Mouse (Mus musculus): ENCODE measurements around the gene Map4k5. TPM values are rescaled to one million over a fixed set of nuclear protein-coding genes. Genes with fewer than 3 reads are reported as not detected.
A peak's percentile ranks its signal among the peaks of the same experiment; 100 is the strongest.

The Map4k5 gene
- polyA plus RNA-seq, 1 experiment = 5.6 TPM

- no peak for TF ChIP-seq POLR2A (IDR thresholded peaks at IDR 0.05; ENCODE audit: control insufficient read depth, low read depth, low read length)
- TF ChIP-seq CTCF (IDR thresholded peaks at IDR 0.05; ENCODE audit: control insufficient read depth, insufficient read depth, insufficient replicate concordance, low read depth, low read length) = no peak
- Histone ChIP-seq H3K4me3 (ENCODE audit: control insufficient read depth, low read depth, low read length) (no peak overlapping the region), H3K27ac (ENCODE audit: control insufficient read depth, insufficient read depth, low read depth, low read length) (peak overlapping the region; percentile 16; the same call in 1 of the 2 replicates), H3K27me3 (ENCODE audit: control insufficient read depth, insufficient read depth, low read length) (no peaks in the 10 kb centered on the region), H3K36me3 (ENCODE audit: control insufficient read depth, insufficient read depth, low read length) (no peaks in the 10 kb centered on the region; the same call in 1 of the 2 replicates), H3K4me1 (ENCODE audit: control insufficient read depth, insufficient read depth, low read length) (no peaks in the 10 kb centered on the region)
Observed at GRCm38 (mm10) chr12:69814272-69814671, 78.7 kb downstream of the Map4k5 start.

DNA sequence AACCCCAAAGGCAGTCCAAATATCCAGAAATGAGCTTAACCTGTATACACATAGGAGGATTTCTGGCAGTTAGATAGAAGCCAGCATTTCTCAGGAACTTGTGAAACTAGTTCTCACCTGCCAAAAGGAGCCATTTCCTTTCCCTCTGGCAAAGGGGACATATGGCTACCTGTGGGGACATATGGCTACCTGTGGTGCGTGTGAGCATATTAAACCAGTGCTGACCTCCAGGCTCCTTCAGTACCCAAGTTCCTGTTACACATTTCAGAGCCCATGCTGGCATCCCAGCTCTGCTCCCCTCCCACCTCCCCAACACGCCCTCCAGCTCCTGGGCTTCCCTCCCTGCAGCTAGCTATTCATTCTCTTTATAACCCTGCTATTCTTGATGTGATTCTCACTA lies 79.4 kb downstream of the Map4k5 start:
- no peak overlapping the region for H3K27ac ChIP-seq (ENCODE audit: control insufficient read depth, insufficient read depth, low read depth, low read length)
- TF ChIP-seq CTCF (IDR thresholded peaks at IDR 0.05; ENCODE audit: control insufficient read depth, insufficient read depth, insufficient replicate concordance, low read depth, low read length) = no peak
- TF ChIP-seq POLR2A (IDR thresholded peaks at IDR 0.05; ENCODE audit: control insufficient read depth, low read depth, low read length) = no peak

DNA sequence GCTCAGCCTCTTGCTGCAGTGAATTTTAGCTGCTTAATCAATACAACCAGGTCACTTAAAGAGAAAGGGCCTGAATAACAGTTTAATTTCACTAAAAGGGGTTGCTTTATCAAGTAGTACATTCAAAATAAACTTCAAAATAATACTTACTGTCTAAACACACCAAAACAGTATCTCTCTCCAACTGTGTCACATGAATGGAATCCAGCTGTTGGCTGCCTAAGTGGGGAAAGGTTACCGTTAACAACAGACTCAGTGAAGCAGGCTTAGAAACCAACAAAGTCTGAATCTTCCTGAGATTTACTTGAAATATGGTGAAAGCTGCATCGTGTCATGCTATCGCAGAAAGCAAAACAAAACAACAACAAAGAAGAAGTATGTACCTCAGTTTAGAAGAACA lies 80.0 kb downstream of the Map4k5 start:
- H3K27ac ChIP-seq (ENCODE audit: control insufficient read depth, insufficient read depth, low read depth, low read length) = no peak overlapping the region
- H3K4me1 ChIP-seq (ENCODE audit: control insufficient read depth, insufficient read depth, low read length) = no peaks in the 10 kb centered on the region
- H3K27me3 ChIP-seq (ENCODE audit: control insufficient read depth, insufficient read depth, low read length) = no peaks in the 10 kb centered on the region
- no peak for TF ChIP-seq CTCF (IDR thresholded peaks at IDR 0.05; ENCODE audit: control insufficient read depth, insufficient read depth, insufficient replicate concordance, low read depth, low read length)
- no peak for TF ChIP-seq POLR2A (IDR thresholded peaks at IDR 0.05; ENCODE audit: control insufficient read depth, low read depth, low read length)
- H3K36me3 ChIP-seq (ENCODE audit: control insufficient read depth, insufficient read depth, low read length) = no peaks in the 10 kb centered on the region; the same call in 1 of the 2 replicates
- H3K4me3 ChIP-seq (ENCODE audit: control insufficient read depth, low read depth, low read length) = no peak overlapping the region

More for the DNA sequence above, 79.4 kb downstream of the Map4k5 start:
- Histone ChIP-seq H3K4me3 (ENCODE audit: control insufficient read depth, low read depth, low read length) (no peak overlapping the region), H3K4me1 (ENCODE audit: control insufficient read depth, insufficient read depth, low read length) (no peaks in the 10 kb centered on the region), H3K36me3 (ENCODE audit: control insufficient read depth, insufficient read depth, low read length) (no peaks in the 10 kb centered on the region; the same call in 1 of the 2 replicates), H3K27me3 (ENCODE audit: control insufficient read depth, insufficient read depth, low read length) (no peaks in the 10 kb centered on the region)

GRCm38 (mm10) chr12:69811976-69812375 lies 81.0 kb downstream of the Map4k5 start:
- no peak overlapping the region for H3K27ac ChIP-seq (ENCODE audit: control insufficient read depth, insufficient read depth, low read depth, low read length)
- H3K36me3 ChIP-seq (ENCODE audit: control insufficient read depth, insufficient read depth, low read length) = no peaks in the 10 kb centered on the region; the same call in 1 of the 2 replicates
- TF ChIP-seq POLR2A (IDR thresholded peaks at IDR 0.05; ENCODE audit: control insufficient read depth, low read depth, low read length) (no peak), CTCF (IDR thresholded peaks at IDR 0.05; ENCODE audit: control insufficient read depth, insufficient read depth, insufficient replicate concordance, low read depth, low read length) (no peak)
- H3K27me3 ChIP-seq (ENCODE audit: control insufficient read depth, insufficient read depth, low read length) = no peaks in the 10 kb centered on the region
- H3K4me3 ChIP-seq (ENCODE audit: control insufficient read depth, low read depth, low read length) = no peak overlapping the region
- no peaks in the 10 kb centered on the region for H3K4me1 ChIP-seq (ENCODE audit: control insufficient read depth, insufficient read depth, low read length)

DNA sequence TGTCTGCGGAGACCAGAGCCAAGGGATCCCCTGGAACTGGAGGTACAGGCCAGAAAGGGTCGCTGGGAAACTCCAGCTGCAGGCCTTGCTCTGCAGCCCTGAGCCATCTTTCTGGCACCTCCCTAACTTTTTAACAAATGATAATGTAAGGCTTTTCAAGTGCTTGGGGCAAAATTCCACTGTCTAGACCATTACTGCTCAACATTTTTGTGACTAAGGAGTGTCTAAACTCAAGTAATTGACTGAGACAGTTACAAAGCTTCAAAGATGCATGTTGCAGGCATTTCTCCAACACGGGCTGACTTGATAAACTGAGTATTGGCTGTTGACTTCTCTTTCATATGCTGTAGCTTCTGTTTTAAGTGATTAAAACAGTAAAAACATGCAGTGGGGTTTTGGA lies 83.6 kb downstream of the Map4k5 start:
- H3K4me3 ChIP-seq (ENCODE audit: control insufficient read depth, low read depth, low read length) = no peak overlapping the region
- H3K27ac ChIP-seq (ENCODE audit: control insufficient read depth, insufficient read depth, low read depth, low read length) = no peak overlapping the region
- TF ChIP-seq POLR2A (IDR thresholded peaks at IDR 0.05; ENCODE audit: control insufficient read depth, low read depth, low read length) (no peak), CTCF (IDR thresholded peaks at IDR 0.05; ENCODE audit: control insufficient read depth, insufficient read depth, insufficient replicate concordance, low read depth, low read length) (no peak)
- no peaks in the 10 kb centered on the region for H3K27me3 ChIP-seq (ENCODE audit: control insufficient read depth, insufficient read depth, low read length)
- no peaks in the 10 kb centered on the region for H3K4me1 ChIP-seq (ENCODE audit: control insufficient read depth, insufficient read depth, low read length)
- H3K36me3 ChIP-seq (ENCODE audit: control insufficient read depth, insufficient read depth, low read length) = no peaks in the 10 kb centered on the region; the same call in 1 of the 2 replicates

DNA sequence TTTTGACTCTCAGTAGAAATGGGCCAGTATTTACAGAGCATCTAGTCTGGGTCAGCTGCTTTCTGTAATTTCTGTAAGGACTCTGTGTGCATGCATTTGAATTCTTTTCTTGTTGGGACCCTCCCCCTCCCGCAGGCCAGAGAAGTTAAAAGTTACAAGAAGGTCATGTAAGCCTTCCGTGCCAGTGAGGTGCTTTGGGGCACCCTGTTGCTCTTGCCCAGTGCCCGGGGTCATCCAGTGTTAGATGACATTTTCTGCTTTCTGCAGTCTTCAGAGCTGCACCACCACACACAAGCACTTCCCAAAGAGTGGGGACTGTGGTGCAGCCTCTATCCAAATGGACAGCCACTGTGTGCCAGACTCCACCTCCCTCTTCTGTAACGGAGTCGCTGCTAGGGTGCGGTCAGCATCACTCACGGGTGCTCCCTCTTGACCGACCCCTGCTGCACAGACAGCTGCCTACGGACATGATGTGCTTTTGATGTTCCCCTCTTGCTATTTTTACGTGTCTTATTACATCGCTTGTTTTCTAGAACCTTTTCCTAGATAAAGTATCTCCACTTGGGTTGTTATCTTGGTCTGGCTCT lies 85.5 kb downstream of the Map4k5 start:
- Histone ChIP-seq H3K27ac (ENCODE audit: control insufficient read depth, insufficient read depth, low read depth, low read length) (no peak overlapping the region), H3K4me3 (ENCODE audit: control insufficient read depth, low read depth, low read length) (no peak overlapping the region), H3K4me1 (ENCODE audit: control insufficient read depth, insufficient read depth, low read length) (no peaks in the 10 kb centered on the region), H3K36me3 (ENCODE audit: control insufficient read depth, insufficient read depth, low read length) (no peaks in the 10 kb centered on the region; the same call in 1 of the 2 replicates), H3K27me3 (ENCODE audit: control insufficient read depth, insufficient read depth, low read length) (no peaks in the 10 kb centered on the region)
- TF ChIP-seq CTCF (IDR thresholded peaks at IDR 0.05; ENCODE audit: control insufficient read depth, insufficient read depth, insufficient replicate concordance, low read depth, low read length) (no peak), POLR2A (IDR thresholded peaks at IDR 0.05; ENCODE audit: control insufficient read depth, low read depth, low read length) (no peak)

- Histone ChIP-seq H3K27ac (ENCODE audit: control insufficient read depth, insufficient read depth, low read depth, low read length) (no peak overlapping the region), H3K4me1 (ENCODE audit: control insufficient read depth, insufficient read depth, low read length) (no peaks in the 10 kb centered on the region), H3K27me3 (ENCODE audit: control insufficient read depth, insufficient read depth, low read length) (no peaks in the 10 kb centered on the region), H3K36me3 (ENCODE audit: control insufficient read depth, insufficient read depth, low read length) (no peaks in the 10 kb centered on the region; the same call in 1 of the 2 replicates), H3K4me3 (ENCODE audit: control insufficient read depth, low read depth, low read length) (no peak overlapping the region)
- TF ChIP-seq CTCF (IDR thresholded peaks at IDR 0.05; ENCODE audit: control insufficient read depth, insufficient read depth, insufficient replicate concordance, low read depth, low read length) (no peak), POLR2A (IDR thresholded peaks at IDR 0.05; ENCODE audit: control insufficient read depth, low read depth, low read length) (no peak)
Observed at GRCm38 (mm10) chr12:69805148-69805547, 87.9 kb downstream of the Map4k5 start.
